Mouse (Mus musculus) cerebellum, postnatal 4 days (tissue): Measurements from ENCODE around the gene Frmd4a.

Experiments
- DNase-seq, 2 experiments: peaks; one replicate each; pipeline ENCODE4 v3.0.0; 2022; ENCODE audit warnings: low spot score in 2 of 2, mixed read lengths in 1 of 2

The Frmd4a gene

GRCm38 (mm10) chr2:4522769-4523487 is 505.4 kb downstream of the Frmd4a start:
- DNase-seq, result no peak

- DNase-seq, result no peak
Measured at GRCm38 (mm10) chr2:4527094-4527493, 509.6 kb downstream of the Frmd4a start.

- DNase-seq, result no peak
Measured at GRCm38 (mm10) chr2:4529254-4529729, 511.8 kb downstream of the Frmd4a start.

- no peak for DNase-seq
Measured at GRCm38 (mm10) chr2:4531533-4532197, 514.1 kb downstream of the Frmd4a start.

- DNase-seq, result no peak
Measured at GRCm38 (mm10) chr2:4532198-4532568, 514.7 kb downstream of the Frmd4a start.

- no peak for DNase-seq
Measured at GRCm38 (mm10) chr2:4532945-4533344, 515.4 kb downstream of the Frmd4a start.

- DNase-seq, result no peak
Measured at GRCm38 (mm10) chr2:4535187-4535864, 517.8 kb downstream of the Frmd4a start.

- DNase-seq, result no peak
Measured at GRCm38 (mm10) chr2:4541330-4541729, 523.8 kb downstream of the Frmd4a start.

- no peak for DNase-seq
Measured at GRCm38 (mm10) chr2:4541844-4542628, 524.5 kb downstream of the Frmd4a start.

- DNase-seq, result no peak
Measured at GRCm38 (mm10) chr2:4542629-4543416, 525.3 kb downstream of the Frmd4a start.

- no peak for DNase-seq
Measured at GRCm38 (mm10) chr2:4543417-4543775, 525.9 kb downstream of the Frmd4a start.

- no peak for DNase-seq
Measured at GRCm38 (mm10) chr2:4544360-4544759, 526.8 kb downstream of the Frmd4a start.

- DNase-seq, result no peak
Measured at GRCm38 (mm10) chr2:4545261-4545660, 527.7 kb downstream of the Frmd4a start.

- no peak for DNase-seq
Measured at GRCm38 (mm10) chr2:4547003-4547662, 529.6 kb downstream of the Frmd4a start.

- no peak for DNase-seq
Measured at GRCm38 (mm10) chr2:4549271-4549670, 531.8 kb downstream of the Frmd4a start.

GRCm38 (mm10) chr2:4550017-4550763 is 532.7 kb downstream of the Frmd4a start:
- DNase-seq, result no peak

- no peak for DNase-seq
Measured at GRCm38 (mm10) chr2:4551438-4551837, 533.9 kb downstream of the Frmd4a start.

- DNase-seq, result no peak
Measured at GRCm38 (mm10) chr2:4551866-4552265, 534.3 kb downstream of the Frmd4a start.

GRCm38 (mm10) chr2:4552486-4552885 is 535.0 kb downstream of the Frmd4a start:
- no peak for DNase-seq

GRCm38 (mm10) chr2:4555221-4555631 is 537.7 kb downstream of the Frmd4a start:
- no peak for DNase-seq
